Mouse (Mus musculus): ENCODE measurements around the gene Lim2. TPM values are rescaled to one million over a fixed set of nuclear protein-coding genes. Genes with fewer than 3 reads are reported as not detected.

Gene Lim2
- polyA plus RNA-seq, 1 experiment from 2014 or later: not detected

DNA sequence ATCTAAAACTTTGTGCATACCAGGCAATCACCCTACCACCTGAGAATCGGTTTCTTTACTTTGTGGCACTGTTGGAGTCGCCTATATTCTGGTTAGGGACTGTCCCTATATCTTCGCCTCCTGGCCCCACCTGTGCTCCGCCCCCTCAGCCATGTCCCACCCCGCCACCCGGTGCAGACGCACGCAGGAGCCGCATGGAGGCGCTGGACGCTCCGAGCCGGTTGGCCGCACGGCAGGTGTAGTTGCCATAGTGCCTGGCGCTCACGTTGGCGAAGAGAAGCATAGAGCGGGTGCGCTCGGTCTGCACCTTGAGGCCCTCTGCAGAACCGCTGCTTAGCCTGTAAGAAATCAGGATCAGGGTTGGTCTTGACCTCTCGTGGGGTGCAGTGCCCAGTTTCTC, 48.2 kb downstream of the Lim2 start:
- Histone ChIP-seq H3K27ac (replicated peaks) (no peak overlapping the region), H3K4me2 (no peak overlapping the region), H3K36me3 (peaks cover 10% of the 10 kb centered on the region; the same call in 1 of the 2 replicates), H3K4me1 (replicated peaks) (no peaks in the 10 kb centered on the region), H3K9me3 (no peaks in the 10 kb centered on the region), H3K9ac (no peak overlapping the region), H3K27me3 (peaks cover 24% of the 10 kb centered on the region), H3K4me3 (no peak overlapping the region)
- 19% methylated on average over 23 of the region's 23 CpGs for WGBS
- ATAC-seq (ENCODE audit: low FRiP score, low read depth): no peak

DNA sequence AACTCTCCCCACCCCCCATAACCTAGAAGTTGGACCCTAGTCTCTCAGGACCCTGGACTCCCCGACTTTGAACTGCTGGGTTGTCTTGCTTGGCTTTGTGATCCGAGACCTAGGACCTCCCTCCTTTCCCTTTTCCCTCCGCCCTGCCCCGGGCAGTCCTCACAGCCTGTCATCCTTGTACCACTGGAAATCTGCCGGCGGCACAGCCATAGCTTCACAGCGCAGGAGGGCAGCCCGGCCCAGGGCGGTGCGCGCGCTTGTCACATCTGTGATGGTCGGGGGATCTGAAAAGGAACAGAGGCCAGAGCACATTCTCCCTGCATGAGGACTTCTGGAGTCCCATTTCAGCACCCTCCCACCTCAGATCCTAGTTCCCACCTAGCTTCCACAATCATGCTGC, 48.9 kb downstream of the Lim2 start:
- H3K36me3 ChIP-seq: peaks cover 10% of the 10 kb centered on the region; the same call in 1 of the 2 replicates
- H3K27ac ChIP-seq (replicated peaks): no peak overlapping the region
- H3K4me3 ChIP-seq: no peak overlapping the region
- no peak overlapping the region for H3K4me2 ChIP-seq
- H3K4me1 ChIP-seq (replicated peaks): no peaks in the 10 kb centered on the region
- 17% methylated on average over 13 of the region's 13 CpGs for WGBS
- ATAC-seq (ENCODE audit: low FRiP score, low read depth): no peak
- peaks cover 24% of the 10 kb centered on the region for H3K27me3 ChIP-seq
- no peak overlapping the region for H3K9ac ChIP-seq
- no peaks in the 10 kb centered on the region for H3K9me3 ChIP-seq

GRCm38 (mm10) chr7:43481191-43481590, 53.7 kb downstream of the Lim2 start:
- no peak overlapping the region for H3K9ac ChIP-seq
- H3K4me3 ChIP-seq: no peak overlapping the region
- H3K4me2 ChIP-seq: no peak overlapping the region
- ATAC-seq (ENCODE audit: low FRiP score, low read depth): no peak
- H3K27me3 ChIP-seq: peaks cover 24% of the 10 kb centered on the region
- H3K4me1 ChIP-seq (replicated peaks): peaks cover 19% of the 10 kb centered on the region
- peaks cover 7% of the 10 kb centered on the region; the same call in 1 of the 2 replicates for H3K36me3 ChIP-seq
- 70% methylated on average over 3 of the region's 3 CpGs for WGBS
- no peaks in the 10 kb centered on the region for H3K9me3 ChIP-seq
- H3K27ac ChIP-seq (replicated peaks): no peak overlapping the region

GRCm38 (mm10) chr7:43482090-43482716, 54.7 kb downstream of the Lim2 start:
- Histone ChIP-seq H3K27ac (replicated peaks) (no peak overlapping the region; the same call in 1 of the 2 replicates), H3K4me1 (replicated peaks) (peaks cover 19% of the 10 kb centered on the region)

GRCm38 (mm10) chr7:43483236-43483635, 55.8 kb downstream of the Lim2 start:
- Histone ChIP-seq H3K36me3 (0 out of 2 replicates have a peak, but pooled peaks cover 3% of the 10 kb centered on the region), H3K4me1 (replicated peaks) (peaks cover 23% of the 10 kb centered on the region), H3K27me3 (peaks cover 9% of the 10 kb centered on the region), H3K27ac (replicated peaks) (no peak overlapping the region), H3K9me3 (no peaks in the 10 kb centered on the region), H3K4me3 (no peak overlapping the region), H3K9ac (no peak overlapping the region), H3K4me2 (no peak overlapping the region)
- no peak for ATAC-seq (ENCODE audit: low FRiP score, low read depth)
- 23% methylated on average over 10 of the region's 10 CpGs for WGBS

More at GRCm38 (mm10) chr7:43482090-43482716, 54.7 kb downstream of the Lim2 start:
- 0 out of 2 replicates have a peak, but pooled peaks cover 3% of the 10 kb centered on the region for H3K36me3 ChIP-seq
- no peak overlapping the region for H3K4me2 ChIP-seq
- ATAC-seq (ENCODE audit: low FRiP score, low read depth): peak; percentile 65
- H3K9ac ChIP-seq: no peak overlapping the region
- 30% methylated on average over 8 of the region's 8 CpGs for WGBS
- H3K27me3 ChIP-seq: peaks cover 19% of the 10 kb centered on the region
- H3K9me3 ChIP-seq: no peaks in the 10 kb centered on the region
- H3K4me3 ChIP-seq: no peak overlapping the region

Small RNA genes lying within 50 kb of the gene (microRNA-seq; reads per million reads assigned to microRNA genes)
- 0.65 reads per million for gene Mir7051

Other genes with a start within 250 kb of the Lim2 start
- gene Zfp715, start 114.4 kb upstream of the Lim2 start, polyA plus RNA-seq (2015; fragmentation: Nextera tagmentation; extraction: Ambion mirVana): 18.8 and 21.0 TPM in 2 replicates
- gene Siglecf, start 76.3 kb upstream of the Lim2 start, polyA plus RNA-seq (2015; fragmentation: Nextera tagmentation; extraction: Ambion mirVana): 0.30 and 0.38 TPM in 2 replicates
- gene Siglecg, start 19.5 kb upstream of the Lim2 start, polyA plus RNA-seq (2015; fragmentation: Nextera tagmentation; extraction: Ambion mirVana): 0.14 TPM in 1 of 2 replicates, not detected in the other
- gene Nkg7, start 9.4 kb downstream of the Lim2 start, polyA plus RNA-seq (2015; fragmentation: Nextera tagmentation; extraction: Ambion mirVana): not detected in 2 replicates
- gene Cldnd2, start 13.1 kb downstream of the Lim2 start, polyA plus RNA-seq (2015; fragmentation: Nextera tagmentation; extraction: Ambion mirVana): not detected in 2 replicates
- 129 and 138 TPM in 2 replicates for gene Etfb, start 16.4 kb downstream of the Lim2 start, polyA plus RNA-seq (2015; fragmentation: Nextera tagmentation; extraction: Ambion mirVana)
- 0.41 TPM in 1 of 2 replicates, not detected in the other for gene Gm45233, start 16.5 kb downstream of the Lim2 start, polyA plus RNA-seq (2015; fragmentation: Nextera tagmentation; extraction: Ambion mirVana)
- gene Vsig10l, start 35.5 kb downstream of the Lim2 start, polyA plus RNA-seq (2015; fragmentation: Nextera tagmentation; extraction: Ambion mirVana): 21.0 and 21.4 TPM in 2 replicates
- 9.6 and 10.7 TPM in 2 replicates for gene Iglon5, start 62.4 kb downstream of the Lim2 start, polyA plus RNA-seq (2015; fragmentation: Nextera tagmentation; extraction: Ambion mirVana)
- 0.12 TPM in 1 of 2 replicates, not detected in the other for gene 4931406B18Rik, start 78.3 kb downstream of the Lim2 start, polyA plus RNA-seq (2015; fragmentation: Nextera tagmentation; extraction: Ambion mirVana)
- 1.6 and 1.7 TPM in 2 replicates for gene Cd33, start 116.8 kb downstream of the Lim2 start, polyA plus RNA-seq (2015; fragmentation: Nextera tagmentation; extraction: Ambion mirVana)
- gene Zfp658, start 134.6 kb downstream of the Lim2 start, polyA plus RNA-seq (2015; fragmentation: Nextera tagmentation; extraction: Ambion mirVana): 7.3 and 8.5 TPM in 2 replicates
- 14.2 and 14.8 TPM in 2 replicates for gene Zfp719, start 151.9 kb downstream of the Lim2 start, polyA plus RNA-seq (2015; fragmentation: Nextera tagmentation; extraction: Ambion mirVana)
- 0.47 and 0.54 TPM in 2 replicates for gene Zfp819, start 179.5 kb downstream of the Lim2 start, polyA plus RNA-seq (2015; fragmentation: Nextera tagmentation; extraction: Ambion mirVana)
- 0.08 TPM in 2 replicates for gene Ceacam18, start 207.0 kb downstream of the Lim2 start, polyA plus RNA-seq (2015; fragmentation: Nextera tagmentation; extraction: Ambion mirVana)
- 0.33 and 0.36 TPM in 2 replicates for gene Siglece, start 232.5 kb downstream of the Lim2 start, polyA plus RNA-seq (2015; fragmentation: Nextera tagmentation; extraction: Ambion mirVana)
- 21.4 and 21.5 TPM in 2 replicates for gene Ctu1, start 244.3 kb downstream of the Lim2 start, polyA plus RNA-seq (2015; fragmentation: Nextera tagmentation; extraction: Ambion mirVana)